Mouse (Mus musculus) adrenal gland, adult 8-10 months (tissue): Measurements from ENCODE around the gene Acot13. TPM values are rescaled to one million over a fixed set of nuclear protein-coding genes. Genes with fewer than 3 reads are reported as not detected.
"Not testable (repeated sequence)": the region's sequence is repeated elsewhere in the genome, so short reads cannot be mapped to it uniquely, and the experiment has no call there.

Experiments used
- DNase-seq: peaks from one replicate; pipeline ENCODE4 v3.0.0; 2022
- total RNA-seq, 4 experiments: library from RNA; stranded (reverse); gene quantifications; 2 replicates each; pipeline ENCODE4 v1.2.4; 2022

The Acot13 gene
- total RNA-seq, 4 experiments from 2014 or later: 56.4 to 70.2 (median 59.6) TPM

- DNase-seq: no peak
Observed at GRCm38 (mm10) chr13:24786014-24786490, 45.3 kb downstream of the Acot13 start.

GRCm38 (mm10) chr13:24781916-24782315 is 49.4 kb downstream of the Acot13 start:
- DNase-seq: peak; percentile 69

DNA sequence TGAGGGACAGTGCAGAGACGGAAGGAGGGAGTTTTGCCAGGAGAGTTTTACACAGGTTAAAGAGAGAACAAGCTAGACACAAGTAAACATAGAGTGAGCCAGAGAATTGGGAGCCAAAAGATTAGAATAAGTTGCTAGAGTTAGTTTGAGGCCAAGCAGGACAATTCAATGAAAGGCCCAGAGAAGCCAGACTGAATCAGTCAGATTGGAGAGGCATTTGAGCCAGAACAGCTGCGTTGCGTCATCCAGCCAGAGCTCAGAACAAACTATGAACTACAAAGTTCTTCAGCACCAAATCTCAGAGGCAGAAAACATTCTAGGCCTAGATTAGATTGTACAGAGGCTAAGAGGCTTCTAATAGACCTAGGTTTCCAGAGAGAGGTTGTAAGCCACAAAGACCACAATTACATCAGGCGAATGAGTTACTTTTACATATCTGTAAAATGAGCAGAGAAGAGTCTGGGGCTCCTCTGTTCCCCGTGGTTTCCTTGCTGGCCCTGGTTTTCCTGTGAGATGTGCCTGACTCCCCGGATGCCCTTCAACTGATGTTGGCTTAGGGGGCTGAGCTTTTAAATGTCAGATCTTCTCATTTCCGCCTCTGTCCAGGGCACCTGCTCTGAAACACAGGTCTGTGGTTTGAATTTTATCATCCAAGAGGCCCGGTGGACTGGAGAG is 52.5 kb downstream of the Acot13 start:
- no peak for DNase-seq

DNA sequence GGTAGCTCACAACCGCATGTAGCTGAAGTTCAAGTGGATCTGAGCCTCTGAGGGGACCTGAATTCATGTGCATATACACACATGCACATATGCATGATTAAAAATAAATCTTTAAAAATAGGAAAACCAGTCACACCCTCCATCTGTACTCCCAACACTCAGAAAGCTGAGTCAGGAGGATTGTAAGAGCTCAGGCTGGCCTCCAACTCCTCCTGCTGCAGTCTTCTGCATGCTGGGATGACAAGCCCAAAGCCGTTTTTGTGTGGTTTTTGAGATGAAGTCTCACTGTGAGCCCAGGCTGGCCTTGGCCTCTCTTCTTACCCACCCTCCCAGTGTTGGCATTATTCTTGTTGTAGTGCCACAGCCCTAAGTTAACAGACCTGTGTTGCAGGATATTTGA is 53.3 kb downstream of the Acot13 start:
- DNase-seq: no peak

DNA sequence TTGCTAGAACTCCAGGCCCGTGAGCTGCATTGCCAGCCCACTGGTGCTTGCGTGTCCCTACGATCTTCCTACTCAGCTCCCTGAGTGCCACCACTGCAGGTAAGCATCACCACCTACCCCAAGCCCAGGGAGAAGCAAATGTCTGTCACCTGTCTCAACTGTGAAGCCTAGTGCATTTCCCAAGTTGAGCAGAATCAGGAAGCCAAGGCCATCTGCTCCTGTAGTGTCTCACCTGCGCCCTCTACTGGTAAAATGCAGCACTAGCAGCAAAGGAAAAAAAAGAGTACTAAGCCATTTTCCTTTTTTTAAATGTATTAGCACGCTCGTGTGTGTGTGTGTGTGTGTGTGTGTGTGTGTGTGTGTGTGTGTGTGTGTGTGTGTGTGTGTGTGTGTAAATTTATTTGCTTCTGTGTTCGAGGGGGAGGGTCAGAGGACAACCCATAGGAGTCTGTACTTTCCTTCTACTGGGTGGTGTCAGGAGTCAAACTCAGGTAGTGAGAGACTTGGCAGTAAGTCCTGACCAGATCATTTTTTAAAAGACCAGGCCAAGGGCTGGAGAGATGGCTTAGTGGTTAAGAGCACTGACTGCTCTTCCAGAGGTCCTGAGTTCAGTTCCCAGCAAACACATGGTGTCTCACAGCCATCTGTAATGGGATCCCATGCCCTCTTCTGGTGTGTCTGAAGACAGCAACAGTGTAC is 55.0 kb downstream of the Acot13 start:
- peak; percentile 25 for DNase-seq

GRCm38 (mm10) chr13:24771482-24771881 is 59.9 kb downstream of the Acot13 start:
- not testable (repeated sequence) for DNase-seq

Other genes starting within 250 kb of the Acot13 start
- 1 to 10 TPM; 4.1 to 7.3 (median 5.4) TPM for gene Ripor2, start 249.4 kb downstream of the Acot13 start, total RNA-seq
- not detected for gene Armh2, start 90.3 kb downstream of the Acot13 start, total RNA-seq
- gene Gmnn, start 69.6 kb downstream of the Acot13 start, total RNA-seq: 10 to 100 TPM in 2 of 4 experiments, 1 to 10 TPM in 2; 5.3 to 12.5 (median 9.4) TPM
- 100 to 1,000 TPM; 194 to 209 (median 205) TPM for gene BC005537, start 29.9 kb downstream of the Acot13 start, total RNA-seq
- 10 to 100 TPM; 25.7 to 39.9 (median 31.0) TPM for gene Tdp2, start 139 bp upstream of the Acot13 start, total RNA-seq
- gene D130043K22Rik, start 13.6 kb upstream of the Acot13 start, total RNA-seq: 1 to 10 TPM in 3 of 4 experiments, under 1 TPM in 1; 0.67 to 2.9 (median 1.6) TPM
- 10 to 100 TPM; 18.9 to 21.9 (median 20.6) TPM for gene Aldh5a1, start 106.1 kb upstream of the Acot13 start, total RNA-seq
- gene Gpld1, start 111.6 kb upstream of the Acot13 start, total RNA-seq: 10 to 100 TPM in 1 of 4 experiments, 1 to 10 TPM in 3; 2.8 to 10.0 (median 4.6) TPM
- 10 to 100 TPM; 47.2 to 58.3 (median 53.6) TPM for gene Mrs2, start 188.8 kb upstream of the Acot13 start, total RNA-seq
- gene Dcdc2a, start 224.5 kb upstream of the Acot13 start, total RNA-seq: under 1 TPM in 2 of 4 experiments, not detected in 2; 0.26 to 0.73 TPM